Mouse (Mus musculus): ENCODE measurements around the gene Btbd2. TPM values are rescaled to one million over a fixed set of nuclear protein-coding genes. Genes with fewer than 3 reads are reported as not detected.

Gene Btbd2
- polyA plus RNA-seq, 1 experiment from 2014 or later = 78.3 TPM

DNA sequence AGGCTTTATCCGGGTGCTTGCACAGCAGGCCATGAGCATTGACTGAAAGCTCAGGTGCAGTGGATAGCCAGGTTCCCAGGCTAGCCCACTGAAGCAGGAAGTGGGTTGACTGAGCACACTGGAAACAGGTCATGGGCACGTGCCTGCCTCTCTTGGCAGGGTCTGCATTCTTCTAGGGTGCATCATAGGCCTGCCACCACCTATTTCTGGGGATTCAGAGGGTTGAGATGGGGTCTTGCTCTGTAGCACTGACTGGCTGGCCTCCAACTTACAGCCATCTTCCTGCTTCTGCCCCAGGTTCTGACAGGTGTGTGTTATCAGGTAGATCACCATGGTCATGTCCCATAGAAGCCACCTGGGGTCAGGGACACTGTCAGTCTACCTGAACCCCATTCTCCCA, 51.9 kb downstream of the Btbd2 start:
- Histone ChIP-seq H3K36me3 (ENCODE audit: control insufficient read depth, insufficient read depth, low read length) (no peaks in the 10 kb centered on the region; the same call in 1 of the 2 replicates), H3K4me2 (ENCODE audit: low read depth, low read length, severe bottlenecking) (no peak overlapping the region), H3K9ac (ENCODE audit: low read length) (no peak overlapping the region), H3K27me3 (ENCODE audit: control insufficient read depth, insufficient read depth, low read length) (no peaks in the 10 kb centered on the region), H3K9me3 (ENCODE audit: control insufficient read depth, low read length) (no peaks in the 10 kb centered on the region), H3K27ac (ENCODE audit: low read depth, low read length) (no peak overlapping the region), H3K4me3 (ENCODE audit: low read depth, low read length) (no peak overlapping the region), H3K4me1 (replicated peaks; ENCODE audit: control insufficient read depth, insufficient read depth, low read length) (peaks cover 9% of the 10 kb centered on the region)
- WGBS = 89% methylated on average over 2 of the region's 2 CpGs
- DNase-seq (ENCODE audit: low spot score) (no peak), ATAC-seq (replicated peaks; ENCODE audit: low FRiP score) (no peak)

DNA sequence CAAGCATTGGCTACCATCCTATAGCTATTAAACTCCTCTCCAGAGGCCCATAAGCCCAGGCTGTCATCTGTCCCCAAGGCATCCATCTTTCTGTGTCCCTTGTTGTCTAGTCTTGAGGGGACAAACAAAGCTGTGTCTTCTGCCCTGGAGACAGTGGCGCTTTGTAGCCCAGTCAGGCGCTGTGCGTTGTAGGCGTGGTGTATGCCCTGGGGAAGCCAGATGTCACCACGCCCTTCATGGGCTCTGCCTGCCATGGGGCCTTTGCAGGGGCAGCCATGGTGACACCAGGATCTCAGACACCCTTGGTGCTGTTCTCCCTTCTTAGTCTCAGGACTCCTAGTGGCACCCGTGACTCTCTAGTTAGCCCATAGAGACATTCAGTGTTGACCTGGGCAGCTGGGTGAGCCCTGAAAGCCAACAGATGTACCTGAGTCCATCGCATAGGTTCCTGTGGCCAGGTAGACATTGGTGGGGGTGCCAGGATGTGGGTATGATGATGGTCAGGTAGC, 52.8 kb downstream of the Btbd2 start:
- Histone ChIP-seq H3K9me3 (ENCODE audit: control insufficient read depth, low read length) (no peaks in the 10 kb centered on the region), H3K27ac (ENCODE audit: low read depth, low read length) (no peak overlapping the region), H3K27me3 (ENCODE audit: control insufficient read depth, insufficient read depth, low read length) (no peaks in the 10 kb centered on the region), H3K4me3 (ENCODE audit: low read depth, low read length) (peak overlapping the region; percentile 75; the same call in 1 of the 2 replicates), H3K4me2 (ENCODE audit: low read depth, low read length, severe bottlenecking) (peak overlapping the region; percentile 89; the same call in 1 of the 2 replicates), H3K9ac (ENCODE audit: low read length) (no peak overlapping the region; the same call in 1 of the 2 replicates), H3K36me3 (ENCODE audit: control insufficient read depth, insufficient read depth, low read length) (no peaks in the 10 kb centered on the region; the same call in 1 of the 2 replicates), H3K4me1 (replicated peaks; ENCODE audit: control insufficient read depth, insufficient read depth, low read length) (peaks cover 9% of the 10 kb centered on the region)
- DNase-seq (ENCODE audit: low spot score) (no peak), ATAC-seq (replicated peaks; ENCODE audit: low FRiP score) (no peak)
- WGBS = 88% methylated on average over 7 of the region's 7 CpGs

DNA sequence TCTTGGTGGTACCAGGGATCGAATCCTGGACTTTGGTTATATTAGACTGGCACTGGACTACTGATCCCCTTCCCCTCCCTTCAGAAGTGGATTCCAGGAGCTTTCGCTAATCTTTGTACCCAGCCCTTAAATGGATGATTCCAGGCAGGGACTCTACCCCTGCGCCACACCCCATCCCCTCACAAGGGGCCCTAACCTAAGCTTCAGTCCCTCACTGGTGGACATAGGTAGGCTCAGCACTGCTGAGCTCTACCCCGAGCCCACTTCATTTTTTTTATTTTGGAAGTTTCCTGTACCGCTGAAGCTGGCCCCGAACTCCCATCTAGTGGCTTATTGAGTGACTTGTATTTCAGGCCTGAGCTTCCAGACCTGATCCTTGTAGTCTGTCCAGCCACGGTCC, 53.5 kb downstream of the Btbd2 start:
- peak overlapping the region; percentile 67 for H3K9ac ChIP-seq (ENCODE audit: low read length)
- DNase-seq (ENCODE audit: low spot score) (no peak), ATAC-seq (replicated peaks; ENCODE audit: low FRiP score) (peak; percentile 39)
- peak overlapping the region; percentile 89 for H3K4me2 ChIP-seq (ENCODE audit: low read depth, low read length, severe bottlenecking)
- H3K4me1 ChIP-seq (replicated peaks; ENCODE audit: control insufficient read depth, insufficient read depth, low read length) = peaks cover 9% of the 10 kb centered on the region
- H3K9me3 ChIP-seq (ENCODE audit: control insufficient read depth, low read length) = no peaks in the 10 kb centered on the region
- no peaks in the 10 kb centered on the region for H3K27me3 ChIP-seq (ENCODE audit: control insufficient read depth, insufficient read depth, low read length)
- H3K4me3 ChIP-seq (ENCODE audit: low read depth, low read length) = peak overlapping the region; percentile 75
- 34% methylated on average over 7 of the region's 7 CpGs for WGBS
- H3K36me3 ChIP-seq (ENCODE audit: control insufficient read depth, insufficient read depth, low read length) = no peaks in the 10 kb centered on the region; the same call in 1 of the 2 replicates
- peak overlapping the region; percentile 58 for H3K27ac ChIP-seq (ENCODE audit: low read depth, low read length)

DNA sequence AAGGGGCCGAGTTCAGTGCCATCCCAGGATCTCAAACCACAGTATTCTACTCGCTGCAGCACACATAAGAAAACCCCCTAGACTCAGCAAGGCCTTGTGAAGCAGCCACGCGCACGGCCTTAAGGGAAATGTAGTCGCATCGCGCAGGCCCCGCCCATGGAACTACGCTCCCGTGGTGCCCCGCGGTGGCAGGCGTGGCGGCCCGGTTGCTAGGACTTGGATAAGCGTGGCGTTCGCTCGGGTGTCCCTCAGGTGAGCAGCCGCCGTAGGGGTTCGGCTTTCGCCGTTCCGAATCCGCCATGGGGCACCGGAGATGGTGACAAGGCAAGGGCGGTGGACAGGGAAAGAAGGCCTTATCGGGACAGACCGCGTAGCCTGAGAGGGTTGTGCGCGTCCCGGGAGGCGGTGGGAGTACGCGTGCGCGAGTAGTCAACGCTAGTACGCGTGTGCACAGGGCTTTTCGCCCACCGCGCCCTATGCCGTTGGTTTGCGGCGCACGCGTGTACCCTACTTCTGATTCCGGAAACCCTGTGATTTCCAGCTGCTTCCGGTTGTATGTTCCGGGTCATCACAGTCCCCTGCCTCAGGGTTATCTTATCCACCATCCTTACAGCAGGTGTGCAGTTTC, 54.1 kb downstream of the Btbd2 start, which contains the start of the genes Scamp4 and Adat3:
Gene Scamp4 (plus strand): TSS at position 175 of the 628 bp plus-strand sequence.
Gene Adat3 (plus strand): TSS at position 183 of the 628 bp plus-strand sequence.
- ATAC-seq (replicated peaks; ENCODE audit: low FRiP score) = peak; percentile 95
- WGBS = under 1% methylated on average over 54 of the region's 54 CpGs

DNA sequence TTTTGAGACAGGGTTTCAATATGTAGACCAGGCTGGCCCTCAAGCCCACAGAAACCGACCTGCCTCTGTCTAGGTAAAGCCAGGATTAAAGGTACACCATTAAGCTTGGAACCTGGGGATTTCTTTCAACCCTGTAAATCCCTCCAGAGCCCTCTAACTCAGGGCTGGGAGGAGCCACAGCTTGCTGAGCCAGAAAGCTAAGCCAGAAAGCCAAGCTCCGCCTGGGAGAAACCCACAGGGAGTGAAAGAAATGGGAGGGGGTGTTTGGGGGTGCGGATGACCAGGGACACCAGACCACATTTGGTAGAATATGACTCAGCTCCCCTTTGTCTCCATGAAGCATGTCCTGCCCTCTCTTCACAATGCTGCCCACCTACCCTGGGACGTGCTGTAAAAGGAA, 60.6 kb downstream of the Btbd2 start:
- Histone ChIP-seq H3K9ac (ENCODE audit: low read length) (no peak overlapping the region), H3K4me3 (ENCODE audit: low read depth, low read length) (no peak overlapping the region), H3K27me3 (ENCODE audit: control insufficient read depth, insufficient read depth, low read length) (no peaks in the 10 kb centered on the region), H3K4me2 (ENCODE audit: low read depth, low read length, severe bottlenecking) (no peak overlapping the region), H3K27ac (ENCODE audit: low read depth, low read length) (no peak overlapping the region), H3K4me1 (replicated peaks; ENCODE audit: control insufficient read depth, insufficient read depth, low read length) (no peaks in the 10 kb centered on the region), H3K9me3 (ENCODE audit: control insufficient read depth, low read length) (no peaks in the 10 kb centered on the region), H3K36me3 (ENCODE audit: control insufficient read depth, insufficient read depth, low read length) (no peaks in the 10 kb centered on the region)
- 42% methylated on average over 4 of the region's 4 CpGs for WGBS
- DNase-seq (ENCODE audit: low spot score) (no peak), ATAC-seq (replicated peaks; ENCODE audit: low FRiP score) (no peak)

More for the DNA sequence above, 54.1 kb downstream of the Btbd2 start, which contains the start of the genes Scamp4 and Adat3:
- no peaks in the 10 kb centered on the region for H3K9me3 ChIP-seq (ENCODE audit: control insufficient read depth, low read length)
- H3K36me3 ChIP-seq (ENCODE audit: control insufficient read depth, insufficient read depth, low read length) = no peaks in the 10 kb centered on the region; the same call in 1 of the 2 replicates
- peaks cover 9% of the 10 kb centered on the region for H3K4me1 ChIP-seq (replicated peaks; ENCODE audit: control insufficient read depth, insufficient read depth, low read length)
- peak within 1 kb of the TSS; percentile 75 for H3K4me3 ChIP-seq (ENCODE audit: low read depth, low read length)
- DNase-seq (ENCODE audit: low spot score) = peak; percentile 96
- peak within 1 kb of the TSS; percentile 58 for H3K27ac ChIP-seq (ENCODE audit: low read depth, low read length)
- peak within 1 kb of the TSS; percentile 89 for H3K4me2 ChIP-seq (ENCODE audit: low read depth, low read length, severe bottlenecking)
- peak within 1 kb of the TSS; percentile 67 for H3K9ac ChIP-seq (ENCODE audit: low read length)
- H3K27me3 ChIP-seq (ENCODE audit: control insufficient read depth, insufficient read depth, low read length) = no peaks in the 10 kb centered on the region

Small RNA genes within 50 kb of the gene (microRNA-seq; reads per million reads assigned to microRNA genes)
- gene Mir6912 (ENCODE audit: insufficient number of aligned reads) = not detected

Other genes starting within 250 kb of the Btbd2 start
- gene Tcf3, start 223.4 kb downstream of the Btbd2 start, polyA plus RNA-seq (2014; fragmentation: Nextera tagmentation; extraction: Ambion mirVana) = 237 and 256 TPM in 2 replicates
- gene Onecut3, start 162.2 kb downstream of the Btbd2 start, polyA plus RNA-seq (2014; fragmentation: Nextera tagmentation; extraction: Ambion mirVana) = 0.49 and 0.53 TPM in 2 replicates
- 0.35 and 0.59 TPM in 2 replicates for gene Atp8b3, start 117.9 kb downstream of the Btbd2 start, polyA plus RNA-seq (2014; fragmentation: Nextera tagmentation; extraction: Ambion mirVana)
- 34.9 and 37.1 TPM in 2 replicates for gene Rexo1, start 95.5 kb downstream of the Btbd2 start, polyA plus RNA-seq (2014; fragmentation: Nextera tagmentation; extraction: Ambion mirVana)
- gene Klf16, start 79.8 kb downstream of the Btbd2 start, polyA plus RNA-seq (2014; fragmentation: Nextera tagmentation; extraction: Ambion mirVana) = 5.9 and 7.7 TPM in 2 replicates
- gene Abhd17a, start 66.7 kb downstream of the Btbd2 start, polyA plus RNA-seq (2014; fragmentation: Nextera tagmentation; extraction: Ambion mirVana) = 94.6 and 121 TPM in 2 replicates
- 67.7 and 78.5 TPM in 2 replicates for gene Scamp4, start 54.2 kb downstream of the Btbd2 start, polyA plus RNA-seq (2014; fragmentation: Nextera tagmentation; extraction: Ambion mirVana)
- 7.6 and 9.5 TPM in 2 replicates for gene Adat3, start 54.2 kb downstream of the Btbd2 start, polyA plus RNA-seq (2014; fragmentation: Nextera tagmentation; extraction: Ambion mirVana)
- 3.6 and 4.7 TPM in 2 replicates for gene Gm49322, start 51.0 kb downstream of the Btbd2 start, polyA plus RNA-seq (2014; fragmentation: Nextera tagmentation; extraction: Ambion mirVana)
- gene Csnk1g2, start 34.2 kb downstream of the Btbd2 start, polyA plus RNA-seq (2014; fragmentation: Nextera tagmentation; extraction: Ambion mirVana) = 134 TPM in 2 replicates
- gene Mknk2, start 21.0 kb upstream of the Btbd2 start, polyA plus RNA-seq (2014; fragmentation: Nextera tagmentation; extraction: Ambion mirVana) = 85.1 and 87.0 TPM in 2 replicates
- gene Mob3a, start 44.9 kb upstream of the Btbd2 start, polyA plus RNA-seq (2014; fragmentation: Nextera tagmentation; extraction: Ambion mirVana) = 57.9 and 61.1 TPM in 2 replicates
- 4.8 and 7.2 TPM in 2 replicates for gene Izumo4, start 45.1 kb upstream of the Btbd2 start, polyA plus RNA-seq (2014; fragmentation: Nextera tagmentation; extraction: Ambion mirVana)
- 84.2 and 86.3 TPM in 2 replicates for gene Ap3d1, start 85.2 kb upstream of the Btbd2 start, polyA plus RNA-seq (2014; fragmentation: Nextera tagmentation; extraction: Ambion mirVana)
- gene Dot1l, start 98.1 kb upstream of the Btbd2 start, polyA plus RNA-seq (2014; fragmentation: Nextera tagmentation; extraction: Ambion mirVana) = 34.5 and 34.9 TPM in 2 replicates
- gene Sf3a2, start 141.1 kb upstream of the Btbd2 start, polyA plus RNA-seq (2014; fragmentation: Nextera tagmentation; extraction: Ambion mirVana) = 116 and 119 TPM in 2 replicates
- 160 and 163 TPM in 2 replicates for gene Plekhj1, start 141.6 kb upstream of the Btbd2 start, polyA plus RNA-seq (2014; fragmentation: Nextera tagmentation; extraction: Ambion mirVana)
- 0.15 and 0.16 TPM in 2 replicates for gene Amh, start 148.2 kb upstream of the Btbd2 start, polyA plus RNA-seq (2014; fragmentation: Nextera tagmentation; extraction: Ambion mirVana)
- gene Jsrp1, start 156.4 kb upstream of the Btbd2 start, polyA plus RNA-seq (2014; fragmentation: Nextera tagmentation; extraction: Ambion mirVana) = 0.47 and 0.59 TPM in 2 replicates
- gene Oaz1, start 169.6 kb upstream of the Btbd2 start, polyA plus RNA-seq (2014; fragmentation: Nextera tagmentation; extraction: Ambion mirVana) = 1,775 and 1,994 TPM in 2 replicates
- gene Lingo3, start 187.0 kb upstream of the Btbd2 start, polyA plus RNA-seq (2014; fragmentation: Nextera tagmentation; extraction: Ambion mirVana) = 1.2 and 2.1 TPM in 2 replicates
- 308 and 322 TPM in 2 replicates for gene Lsm7, start 198.1 kb upstream of the Btbd2 start, polyA plus RNA-seq (2014; fragmentation: Nextera tagmentation; extraction: Ambion mirVana)
- gene Sppl2b, start 198.2 kb upstream of the Btbd2 start, polyA plus RNA-seq (2014; fragmentation: Nextera tagmentation; extraction: Ambion mirVana) = 37.0 and 39.8 TPM in 2 replicates
- gene Tmprss9, start 214.8 kb upstream of the Btbd2 start, polyA plus RNA-seq (2014; fragmentation: Nextera tagmentation; extraction: Ambion mirVana) = 0.08 and 0.12 TPM in 2 replicates
- 313 and 317 TPM in 2 replicates for gene Timm13, start 243.9 kb upstream of the Btbd2 start, polyA plus RNA-seq (2014; fragmentation: Nextera tagmentation; extraction: Ambion mirVana)

All from forebrain, embryonic 11.5 days (tissue).